Mouse (Mus musculus): Measurements from ENCODE around the gene Zfp628.
A peak's percentile ranks its signal among the peaks of the same experiment; 100 is the strongest.

The Zfp628 gene

DNA sequence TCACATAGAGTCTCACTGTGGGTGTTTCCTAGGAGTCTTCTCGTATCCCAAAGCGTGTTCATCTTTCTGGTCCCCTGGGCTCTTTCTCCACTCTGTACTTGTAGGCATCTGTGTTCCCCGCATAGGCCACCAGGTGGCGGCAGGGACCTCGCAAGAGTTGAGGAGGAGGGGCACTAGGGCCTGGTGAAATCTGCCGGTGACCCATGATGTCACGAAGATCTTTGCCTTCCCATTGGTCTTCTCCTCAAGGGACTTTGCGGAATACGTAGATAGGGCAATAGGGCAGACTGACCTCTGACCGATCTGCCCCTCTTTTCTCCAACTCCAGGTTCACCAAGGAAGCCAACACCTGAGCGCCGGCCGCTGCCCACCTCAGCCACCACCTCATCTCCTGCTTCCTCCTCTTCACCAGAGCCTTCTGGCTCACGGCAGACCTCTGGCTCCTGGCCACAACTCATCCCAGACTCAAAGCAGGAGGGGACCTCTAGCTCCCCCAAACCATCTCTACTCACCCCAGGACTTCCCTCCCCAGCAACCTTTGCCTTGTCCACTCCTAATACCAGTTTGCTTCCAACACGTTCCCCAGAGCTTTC lies 28.3 kb downstream of the Zfp628 start:
- DNase-seq: peak; percentile 94

DNA sequence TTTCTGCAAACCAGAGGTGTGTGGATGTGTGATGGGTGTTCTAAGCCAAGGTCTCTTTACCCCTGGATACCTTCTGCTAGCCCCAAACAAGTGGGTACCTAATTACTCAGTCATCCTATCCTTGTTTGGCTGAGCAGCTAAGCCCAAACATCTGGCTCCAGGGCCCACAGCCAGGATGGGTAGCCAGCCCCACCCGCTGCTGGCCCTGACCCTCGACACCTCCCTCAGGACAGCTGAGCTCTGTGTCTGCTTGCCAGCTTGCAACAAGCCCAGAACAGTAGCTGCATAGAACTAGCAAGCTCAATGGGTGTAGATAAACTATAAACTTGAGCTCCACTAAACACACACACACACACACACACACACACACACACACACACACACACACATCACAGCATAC lies 32.8 kb downstream of the Zfp628 start:
- peak; percentile 75 for DNase-seq

GRCm38 (mm10) chr7:4948386-4948785 lies 33.4 kb downstream of the Zfp628 start:
- no peak for DNase-seq

DNA sequence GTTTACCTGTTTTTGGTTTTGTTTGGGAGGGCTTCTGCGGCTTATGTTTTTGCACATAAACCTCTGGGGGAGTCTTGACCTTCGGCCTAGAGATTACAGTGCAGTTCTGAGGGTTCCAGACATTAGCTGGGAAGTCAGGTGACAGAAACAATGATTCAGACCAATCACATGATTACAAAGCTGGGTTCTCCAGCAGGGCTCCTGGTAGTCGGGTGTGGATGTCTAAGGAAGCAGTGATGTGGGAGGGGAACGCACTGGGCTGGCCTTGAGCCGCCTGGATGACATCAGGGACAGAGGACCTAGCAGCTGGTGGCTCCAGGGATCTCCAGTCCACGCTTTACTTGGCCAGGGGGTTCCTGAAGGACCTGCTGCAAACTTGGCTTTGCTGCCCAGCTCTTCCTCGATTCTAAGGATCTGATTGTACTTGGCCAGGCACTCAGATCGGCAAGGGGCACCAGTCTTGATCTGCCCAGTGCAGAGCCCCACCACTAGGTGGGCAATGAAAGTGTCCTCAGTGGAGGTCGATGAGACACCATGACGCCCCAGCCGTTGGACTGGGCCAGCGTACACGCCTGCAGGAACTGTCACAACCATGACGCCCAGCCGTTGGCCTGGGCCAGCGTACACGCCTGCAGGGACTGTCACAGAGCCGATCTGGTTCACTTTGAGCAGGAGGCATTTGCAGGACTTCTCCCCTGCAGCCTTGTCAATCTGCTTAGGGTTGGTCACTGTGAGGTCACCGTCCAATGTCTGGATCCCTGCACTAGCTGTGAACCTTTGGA lies 35.7 kb downstream of the Zfp628 start:
- DNase-seq: no peak

GRCm38 (mm10) chr7:4953815-4954445 lies 38.9 kb downstream of the Zfp628 start:
- DNase-seq: peak; percentile 79

- no peak for DNase-seq
Observed at GRCm38 (mm10) chr7:4957361-4957760, 42.3 kb downstream of the Zfp628 start.

DNA sequence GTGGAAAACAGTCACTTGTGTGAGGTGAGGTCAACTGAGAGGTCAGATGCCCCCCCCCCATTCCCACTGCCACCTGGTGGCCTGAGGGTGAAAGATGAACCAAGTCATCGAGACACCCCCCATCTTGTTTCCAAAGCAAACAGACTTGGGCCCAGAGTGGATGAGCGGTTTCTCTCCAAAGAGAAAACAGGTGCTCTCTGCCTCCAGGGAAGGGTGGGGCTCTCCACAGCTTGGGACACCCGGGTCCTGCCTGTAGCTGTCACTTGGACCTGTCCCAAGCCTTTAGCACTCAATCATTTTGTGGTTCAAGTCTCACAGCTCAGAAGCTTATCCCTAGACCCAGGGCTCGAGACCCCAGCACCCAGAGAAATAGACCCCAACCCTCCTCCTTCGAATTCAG lies 48.5 kb downstream of the Zfp628 start:
- no peak for DNase-seq

GRCm38 (mm10) chr7:4964272-4964671 lies 49.3 kb downstream of the Zfp628 start, which contains the start of gene Sbk2:
Sbk2 (minus strand) TSS chr7:4964406.
- DNase-seq: peak; percentile 93

- no peak for DNase-seq
Observed at GRCm38 (mm10) chr7:4964988-4965387, 50.0 kb downstream of the Zfp628 start.

- no peak for DNase-seq
Observed at GRCm38 (mm10) chr7:4971068-4971467, 56.1 kb downstream of the Zfp628 start, which contains the start of gene Sbk3. Sbk3 (minus strand) TSS chr7:4971168.
